Mouse (Mus musculus): ENCODE measurements around the gene B3gnt8. TPM values are rescaled to one million over a fixed set of nuclear protein-coding genes. Genes with fewer than 3 reads are reported as not detected.
A peak's percentile ranks its signal among the peaks of the same experiment; 100 is the strongest.

B3gnt8 gene
- polyA plus RNA-seq, 1 experiment from 2014 or later = 1.9 TPM

DNA sequence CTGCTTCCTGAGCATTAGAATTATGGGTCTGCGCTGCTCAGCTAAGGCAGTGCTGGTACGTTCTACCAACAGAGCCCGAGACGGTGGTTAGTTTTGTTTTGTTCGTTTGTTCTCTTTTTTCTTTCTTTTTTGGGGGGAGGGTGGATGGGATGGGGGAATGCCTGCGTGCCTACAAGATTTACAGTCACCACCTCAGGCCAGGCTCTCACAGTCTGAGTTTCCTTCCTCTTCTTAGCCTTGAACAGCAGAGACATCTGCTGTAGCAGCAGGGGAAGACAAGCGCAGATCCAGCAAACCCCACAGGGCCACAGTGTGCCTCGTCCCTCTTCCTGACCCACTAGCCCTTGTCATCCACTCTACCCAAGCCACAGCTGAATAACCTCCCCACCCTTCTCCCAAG is 24.8 kb downstream of the B3gnt8 start:
- Histone ChIP-seq H3K4me3 (no peak overlapping the region), H3K36me3 (no peaks in the 10 kb centered on the region; the same call in 1 of the 2 replicates), H3K27ac (no peak overlapping the region), H3K9me3 (replicated peaks) (no peaks in the 10 kb centered on the region), H3K27me3 (ENCODE audit: low read depth, poor library complexity, severe bottlenecking) (no peaks in the 10 kb centered on the region), H3K4me1 (no peaks in the 10 kb centered on the region)
- WGBS = 92% methylated on average over 8 of the region's 8 CpGs
- DNase-seq (ENCODE audit: low spot score) = no peak

DNA sequence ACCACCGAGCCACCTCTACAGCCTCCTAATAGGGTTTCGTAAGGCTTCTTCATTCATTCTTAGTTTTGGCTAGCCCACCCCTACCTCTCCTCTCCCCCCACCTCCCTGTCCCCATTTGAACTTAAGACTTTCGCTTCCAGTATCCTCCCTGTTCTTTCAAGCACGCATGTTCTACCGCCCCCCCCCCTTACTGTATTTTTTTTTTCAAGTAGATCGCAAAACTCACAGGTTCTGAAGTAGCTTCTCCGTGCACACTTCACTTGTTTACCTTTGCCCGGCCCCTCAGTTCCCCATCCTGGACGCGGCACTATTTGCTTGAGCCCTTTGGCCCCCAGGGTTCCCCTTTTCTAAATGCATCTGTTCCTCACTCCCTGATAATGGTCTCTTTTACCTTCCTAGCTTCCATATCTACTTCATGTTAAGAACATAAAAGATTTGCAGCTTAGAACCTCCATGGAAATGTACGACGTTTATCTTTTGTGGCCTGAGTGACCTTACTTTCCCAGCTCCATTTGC is 25.8 kb downstream of the B3gnt8 start:
- 94% methylated on average over 12 of the region's 12 CpGs for WGBS
- Histone ChIP-seq H3K4me1 (peaks cover 4% of the 10 kb centered on the region; the same call in 1 of the 2 replicates), H3K9me3 (replicated peaks) (no peaks in the 10 kb centered on the region), H3K36me3 (no peaks in the 10 kb centered on the region; the same call in 1 of the 2 replicates), H3K27ac (no peak overlapping the region), H3K4me3 (no peak overlapping the region), H3K27me3 (ENCODE audit: low read depth, poor library complexity, severe bottlenecking) (no peaks in the 10 kb centered on the region)
- no peak for DNase-seq (ENCODE audit: low spot score)

DNA sequence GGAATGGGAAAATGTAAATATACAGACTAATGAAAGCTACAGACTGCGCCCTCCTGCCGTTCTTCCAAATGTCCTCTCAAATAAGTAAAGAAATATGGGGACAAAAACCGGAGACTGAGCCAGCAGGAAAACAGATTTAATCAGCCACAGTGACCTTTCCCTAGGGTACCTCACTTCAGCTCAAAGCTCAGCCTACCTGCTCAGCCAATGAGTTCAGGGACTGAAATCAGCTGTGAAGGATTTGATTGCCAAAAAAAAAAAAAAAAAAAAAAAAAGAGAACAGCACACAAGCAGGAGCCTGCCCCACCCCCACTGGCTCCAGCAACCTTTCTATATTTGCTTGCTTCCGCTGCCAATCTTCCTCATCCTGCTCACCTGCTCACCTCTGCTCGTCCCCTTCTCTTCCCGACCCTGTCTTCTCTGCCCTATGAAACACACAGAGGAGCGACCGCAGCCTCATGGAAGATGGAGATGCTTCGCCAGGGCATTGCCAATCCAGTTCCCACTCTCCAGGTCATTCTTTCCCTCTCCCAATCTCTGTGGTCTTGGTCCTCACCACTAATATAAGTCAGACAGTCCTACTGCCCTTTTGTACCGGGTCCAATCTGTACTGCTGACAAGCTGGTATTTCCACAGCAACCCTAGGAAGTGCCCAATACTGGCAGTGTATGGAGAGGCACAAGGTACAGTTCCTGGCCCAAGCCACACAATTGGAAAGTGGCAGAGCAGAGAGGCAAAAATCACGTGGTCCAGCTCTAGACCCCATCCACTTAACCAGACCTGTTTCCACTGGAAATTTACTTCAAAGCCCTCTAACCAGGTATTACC is 29.4 kb downstream of the B3gnt8 start:
- Histone ChIP-seq H3K4me3 (no peak overlapping the region), H3K27ac (no peak overlapping the region), H3K4me1 (peaks cover 21% of the 10 kb centered on the region), H3K36me3 (peaks cover under 1% of the 10 kb centered on the region; the same call in 1 of the 2 replicates), H3K9me3 (replicated peaks) (no peaks in the 10 kb centered on the region), H3K27me3 (ENCODE audit: low read depth, poor library complexity, severe bottlenecking) (no peaks in the 10 kb centered on the region)
- DNase-seq (ENCODE audit: low spot score) = no peak
- WGBS = 82% methylated on average over 11 of the region's 11 CpGs

DNA sequence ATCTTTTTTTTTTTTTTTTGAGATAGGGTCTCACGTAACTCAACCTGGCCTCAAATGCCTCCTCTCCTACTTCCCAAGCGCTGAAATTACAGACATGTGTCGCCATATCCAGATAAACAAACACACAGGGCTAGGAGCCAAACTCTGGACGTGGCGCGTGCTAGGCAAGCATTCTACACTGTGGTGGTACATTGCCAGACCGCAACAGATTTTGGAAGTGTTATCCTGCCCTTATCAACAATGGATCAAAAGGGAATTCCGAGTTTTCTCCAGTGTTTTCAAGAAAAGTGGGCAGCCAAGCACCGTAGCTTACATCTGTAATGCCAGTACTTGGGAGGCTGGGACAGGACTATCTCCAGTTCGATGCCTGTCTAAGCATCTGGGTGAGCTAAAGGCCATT is 31.3 kb downstream of the B3gnt8 start:
- Histone ChIP-seq H3K9me3 (replicated peaks) (no peaks in the 10 kb centered on the region), H3K4me1 (peaks cover 21% of the 10 kb centered on the region), H3K27me3 (ENCODE audit: low read depth, poor library complexity, severe bottlenecking) (no peaks in the 10 kb centered on the region), H3K27ac (no peak overlapping the region), H3K36me3 (peaks cover 20% of the 10 kb centered on the region), H3K4me3 (peak overlapping the region; percentile 68)
- WGBS = 43% methylated on average over 10 of the region's 10 CpGs
- DNase-seq (ENCODE audit: low spot score) = no peak

DNA sequence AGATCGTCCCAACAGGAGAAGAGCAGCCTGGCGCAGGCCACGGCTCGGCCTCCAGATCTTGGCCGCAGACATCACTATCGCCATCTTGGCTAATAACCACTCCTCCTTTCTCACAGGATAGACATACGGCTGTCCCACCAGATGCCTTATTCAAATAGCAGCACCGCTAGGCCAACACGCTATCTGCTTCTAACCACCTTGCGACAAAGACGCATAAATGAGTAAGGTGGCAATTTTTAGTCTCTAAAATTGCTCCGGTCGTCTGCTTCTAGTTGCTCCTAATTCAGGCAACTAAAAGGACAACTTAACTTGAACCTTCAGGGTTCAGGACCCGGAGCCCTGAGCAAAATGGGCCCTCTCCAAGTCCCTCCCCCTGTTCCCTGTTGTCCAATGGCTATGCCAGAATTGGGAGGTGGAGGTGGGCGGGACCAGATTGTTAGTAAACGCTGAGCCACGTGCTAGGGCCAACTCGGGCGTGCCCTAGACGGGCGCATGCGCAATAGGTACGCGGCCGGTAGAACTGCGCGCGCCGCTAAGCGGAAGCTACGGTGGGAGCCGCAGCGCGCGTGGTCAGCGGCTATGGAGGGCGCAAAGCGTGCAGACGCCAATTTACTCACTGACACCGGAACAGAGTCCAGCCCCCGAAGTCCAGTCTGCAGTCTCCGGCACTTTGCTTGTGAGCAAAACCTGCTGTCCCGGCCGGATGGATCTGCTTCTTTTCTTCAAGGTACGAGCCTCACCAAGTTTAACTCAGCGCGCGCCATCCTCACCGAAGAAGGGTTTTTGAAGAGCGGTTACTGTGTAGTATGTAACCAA is 32.4 kb downstream of the B3gnt8 start, which contains the start of the genes Bckdha and Exosc5:
Gene Bckdha, minus strand, starts transcription at position 325 of the 816 bp plus-strand sequence.
Gene Exosc5, plus strand, starts transcription at position 508 of the 816 bp plus-strand sequence.
- peak within 1 kb of the TSS; percentile 68 for H3K4me3 ChIP-seq
- H3K9me3 ChIP-seq (replicated peaks) = no peaks in the 10 kb centered on the region
- peak within 1 kb of the TSS; percentile 95 for H3K27ac ChIP-seq
- WGBS = under 1% methylated on average over 50 of the region's 50 CpGs
- H3K4me1 ChIP-seq = peaks cover 21% of the 10 kb centered on the region
- H3K36me3 ChIP-seq = peaks cover 30% of the 10 kb centered on the region
- H3K27me3 ChIP-seq (ENCODE audit: low read depth, poor library complexity, severe bottlenecking) = no peaks in the 10 kb centered on the region
- DNase-seq (ENCODE audit: low spot score) = peak; percentile 98

DNA sequence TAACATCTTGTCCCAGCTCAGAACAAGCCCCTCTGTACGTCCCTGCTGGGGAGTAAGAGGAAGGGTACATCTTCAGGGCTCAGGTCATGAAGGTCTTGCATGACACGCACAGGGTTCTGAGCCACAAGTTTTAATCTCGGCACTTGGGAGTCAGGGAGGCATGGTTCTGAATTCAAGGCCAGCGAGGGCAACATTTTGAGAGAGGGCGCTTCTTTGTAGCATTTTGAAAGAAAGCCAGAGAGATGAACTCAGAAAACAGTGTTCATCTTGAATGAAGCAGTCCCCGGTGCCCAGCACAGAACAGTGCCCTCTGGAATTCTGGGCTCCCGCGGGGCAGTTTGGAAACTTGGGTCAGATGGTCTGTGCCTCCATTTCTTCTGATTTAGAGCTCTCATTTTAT is 39.9 kb downstream of the B3gnt8 start:
- DNase-seq (ENCODE audit: low spot score) = no peak
- H3K4me3 ChIP-seq = no peak overlapping the region
- H3K36me3 ChIP-seq = peaks cover 83% of the 10 kb centered on the region
- WGBS = 92% methylated on average over 8 of the region's 8 CpGs
- no peaks in the 10 kb centered on the region for H3K27me3 ChIP-seq (ENCODE audit: low read depth, poor library complexity, severe bottlenecking)
- no peak overlapping the region for H3K27ac ChIP-seq
- H3K4me1 ChIP-seq = no peaks in the 10 kb centered on the region
- no peaks in the 10 kb centered on the region for H3K9me3 ChIP-seq (replicated peaks)

DNA sequence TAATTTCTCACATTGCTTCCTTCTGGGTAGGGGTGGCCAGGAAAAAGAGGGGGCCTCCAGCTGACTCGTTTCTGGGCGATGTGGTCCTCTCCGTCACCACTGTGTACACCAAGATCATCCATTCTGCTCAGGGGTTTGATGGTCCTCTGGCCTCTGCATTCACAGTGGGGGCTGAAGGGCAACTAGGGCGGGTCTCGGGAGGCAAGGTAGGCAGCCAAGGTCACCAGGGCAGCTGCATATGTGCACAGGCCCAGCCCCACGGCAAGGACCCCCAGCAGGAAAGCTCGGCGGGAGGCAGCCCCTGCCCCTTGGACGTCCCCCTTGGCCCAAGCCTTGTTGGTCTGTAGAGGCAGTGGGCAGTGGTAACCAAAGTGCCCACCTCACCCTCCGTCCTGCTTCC is 42.7 kb downstream of the B3gnt8 start:
- H3K36me3 ChIP-seq = peaks cover 56% of the 10 kb centered on the region

DNA sequence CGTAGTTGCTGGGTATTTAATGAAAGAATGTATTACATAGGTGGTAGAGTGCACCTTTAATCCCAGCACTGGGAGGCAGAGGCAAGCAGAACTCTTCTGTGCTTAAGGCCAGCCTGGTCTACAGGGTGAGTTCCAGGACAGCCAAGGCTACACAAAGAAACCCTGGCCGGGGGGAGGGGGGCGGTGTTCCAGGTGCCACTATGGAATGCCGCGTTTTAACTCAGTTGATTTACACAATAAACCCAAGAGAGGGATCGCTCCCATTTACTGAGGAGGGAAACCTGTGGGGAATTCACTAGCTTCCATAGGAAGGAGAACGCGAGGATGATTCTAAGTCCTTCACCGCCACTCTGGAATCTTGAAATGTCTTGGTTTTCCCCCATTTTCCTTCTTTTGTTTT is 43.2 kb downstream of the B3gnt8 start:
- Histone ChIP-seq H3K36me3 (peaks cover 51% of the 10 kb centered on the region), H3K4me3 (no peak overlapping the region), H3K27ac (no peak overlapping the region), H3K4me1 (peaks cover 2% of the 10 kb centered on the region), H3K27me3 (ENCODE audit: low read depth, poor library complexity, severe bottlenecking) (peaks cover 18% of the 10 kb centered on the region), H3K9me3 (replicated peaks) (no peaks in the 10 kb centered on the region)
- WGBS = 76% methylated on average over 9 of the region's 9 CpGs
- DNase-seq (ENCODE audit: low spot score) = no peak

More for the DNA sequence above, 42.7 kb downstream of the B3gnt8 start:
- Histone ChIP-seq H3K27ac (no peak overlapping the region), H3K4me1 (no peaks in the 10 kb centered on the region), H3K9me3 (replicated peaks) (no peaks in the 10 kb centered on the region), H3K27me3 (ENCODE audit: low read depth, poor library complexity, severe bottlenecking) (peaks cover 14% of the 10 kb centered on the region), H3K4me3 (no peak overlapping the region)
- 88% methylated on average over 10 of the region's 10 CpGs for WGBS
- no peak for DNase-seq (ENCODE audit: low spot score)

DNA sequence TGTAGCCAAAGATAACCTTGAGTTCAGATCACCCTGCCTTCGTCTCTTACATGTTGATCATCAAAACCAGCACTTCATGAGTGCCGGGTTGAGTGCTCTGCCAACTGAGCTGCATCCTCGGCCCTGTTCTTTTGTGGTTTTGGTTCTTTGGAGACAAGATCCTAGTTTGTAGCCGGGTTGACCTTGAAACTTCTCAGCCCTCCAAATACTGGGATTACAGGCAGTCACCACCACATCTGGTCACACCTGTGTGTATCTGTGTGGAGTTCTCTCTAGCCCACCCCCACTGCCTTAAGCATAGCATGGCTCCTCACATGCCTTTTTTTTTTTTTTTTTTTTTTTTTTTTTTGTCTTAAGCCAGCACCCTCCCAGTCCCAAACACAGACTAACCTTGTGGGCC is 43.6 kb downstream of the B3gnt8 start:
- 90% methylated on average over 4 of the region's 4 CpGs for WGBS
- Histone ChIP-seq H3K27ac (no peak overlapping the region), H3K4me1 (peaks cover 7% of the 10 kb centered on the region), H3K36me3 (peaks cover 47% of the 10 kb centered on the region), H3K9me3 (replicated peaks) (no peaks in the 10 kb centered on the region), H3K27me3 (ENCODE audit: low read depth, poor library complexity, severe bottlenecking) (peaks cover 23% of the 10 kb centered on the region), H3K4me3 (no peak overlapping the region)
- no peak for DNase-seq (ENCODE audit: low spot score)

DNA sequence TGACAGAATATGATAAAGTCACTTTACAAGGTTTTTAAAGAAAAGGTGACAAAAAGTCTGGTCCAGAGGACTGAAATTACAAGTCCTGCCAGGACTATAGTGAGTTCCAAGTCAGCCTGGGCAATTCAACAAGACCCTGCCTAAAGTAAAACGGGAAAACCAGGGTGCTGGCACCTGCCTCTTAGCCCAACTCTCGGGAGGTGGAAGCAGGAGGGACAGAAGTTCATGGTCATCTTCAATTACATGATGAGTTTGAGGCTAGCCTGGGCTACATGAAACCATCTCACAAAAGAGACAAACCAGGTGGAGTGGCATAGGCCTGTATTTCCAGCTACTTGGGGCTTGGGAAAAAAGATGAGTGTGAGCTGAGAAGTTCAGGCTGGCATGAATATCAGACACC is 45.2 kb downstream of the B3gnt8 start:
- DNase-seq (ENCODE audit: low spot score) = no peak
- peaks cover 7% of the 10 kb centered on the region for H3K4me1 ChIP-seq
- H3K9me3 ChIP-seq (replicated peaks) = no peaks in the 10 kb centered on the region
- WGBS = 80% methylated on average over 2 of the region's 2 CpGs
- peaks cover 31% of the 10 kb centered on the region for H3K36me3 ChIP-seq
- H3K27me3 ChIP-seq (ENCODE audit: low read depth, poor library complexity, severe bottlenecking) = peaks cover 39% of the 10 kb centered on the region
- H3K27ac ChIP-seq = no peak overlapping the region
- no peak overlapping the region for H3K4me3 ChIP-seq

DNA sequence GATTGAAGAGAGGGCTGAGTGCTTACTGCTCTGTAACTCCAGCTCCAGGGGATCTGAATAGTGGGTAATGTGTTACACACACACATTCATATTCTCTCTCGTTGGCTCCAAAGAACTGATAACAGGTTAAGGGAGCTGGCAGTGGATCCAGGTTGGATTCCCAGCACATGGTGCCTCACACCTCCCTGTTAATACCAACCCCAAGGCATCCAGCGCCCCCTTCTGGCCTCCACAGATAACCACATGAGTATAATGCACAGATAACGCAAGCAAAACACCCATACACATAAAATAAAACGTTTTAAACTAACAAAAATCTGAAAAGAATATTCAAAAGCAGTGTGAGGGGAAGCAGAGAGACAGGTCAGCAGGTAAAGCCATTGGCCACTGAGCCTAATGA is 46.0 kb downstream of the B3gnt8 start:
- no peak overlapping the region for H3K4me3 ChIP-seq
- WGBS = 50% methylated on average over 4 of the region's 4 CpGs
- H3K4me1 ChIP-seq = peaks cover 7% of the 10 kb centered on the region
- H3K36me3 ChIP-seq = peaks cover 23% of the 10 kb centered on the region
- no peaks in the 10 kb centered on the region for H3K9me3 ChIP-seq (replicated peaks)
- peaks cover 43% of the 10 kb centered on the region for H3K27me3 ChIP-seq (ENCODE audit: low read depth, poor library complexity, severe bottlenecking)
- no peak for DNase-seq (ENCODE audit: low spot score)
- no peak overlapping the region for H3K27ac ChIP-seq

DNA sequence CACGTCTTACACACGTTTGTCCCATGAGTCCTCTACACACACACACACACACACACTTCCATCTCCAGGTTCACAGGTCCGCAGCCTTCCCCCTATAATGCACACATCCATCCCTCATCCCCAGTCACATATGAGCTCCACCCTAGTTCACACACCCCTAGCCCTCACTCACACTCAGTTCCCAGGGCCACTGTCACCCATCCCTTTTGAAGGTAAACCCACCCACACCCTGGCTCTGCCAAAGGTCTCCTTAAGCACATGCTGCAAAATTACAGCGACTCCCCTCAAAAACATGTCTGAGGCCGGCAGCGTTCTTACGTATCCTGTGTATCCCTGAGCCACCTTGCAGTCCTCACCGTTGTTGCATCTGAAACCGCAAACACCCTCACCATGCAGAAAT is 47.8 kb downstream of the B3gnt8 start:
- Histone ChIP-seq H3K36me3 (peaks cover 5% of the 10 kb centered on the region), H3K4me3 (peak overlapping the region; percentile 45), H3K27me3 (ENCODE audit: low read depth, poor library complexity, severe bottlenecking) (peaks cover 56% of the 10 kb centered on the region), H3K4me1 (peaks cover 7% of the 10 kb centered on the region), H3K9me3 (replicated peaks) (no peaks in the 10 kb centered on the region), H3K27ac (no peak overlapping the region)
- DNase-seq (ENCODE audit: low spot score) = no peak
- 28% methylated on average over 9 of the region's 9 CpGs for WGBS

Measured in limb, embryonic 10.5 days (tissue).